Mouse (Mus musculus) hindbrain, embryonic 13.5 days (tissue): Measurements from ENCODE around the gene Lrsam1. TPM values are rescaled to one million over a fixed set of nuclear protein-coding genes. Genes with fewer than 3 reads are reported as not detected.

Experiments
- ATAC-seq: fragments of 200-750 bp; cut with Nextera tagmentation; 2 replicates; pipeline ENCODE4 v1.8.0; 2017; ENCODE audit warnings: moderate TSS enrichment; ENCODE audit not compliant: low FRiP score
- H3K27ac ChIP-seq: fragments of 300-500 bp; sonication (generic); 2 replicates; pipeline ENCODE4 v1.5.1; 2015; ENCODE audit warnings: inconsistent platforms, mild to moderate bottlenecking, moderate library complexity
- H3K27me3 ChIP-seq: fragments of 300-500 bp; sonication (generic); 2 replicates; pipeline ENCODE4 v1.6.1; 2015; ENCODE audit warnings: mild to moderate bottlenecking, inconsistent platforms
- H3K36me3 ChIP-seq: fragments of 300-500 bp; sonication (generic); 2 replicates; pipeline ENCODE4 v1.6.1; 2015; ENCODE audit warnings: mild to moderate bottlenecking, inconsistent platforms
- H3K4me1 ChIP-seq: fragments of 300-500 bp; sonication (generic); replicated peaks from 2 replicates; pipeline ENCODE4 v1.6.1; 2015; ENCODE audit warnings: inconsistent platforms
- H3K4me2 ChIP-seq: fragments of 300-500 bp; sonication (generic); 2 replicates; pipeline ENCODE4 v1.6.1; 2015; ENCODE audit warnings: inconsistent platforms, mild to moderate bottlenecking, moderate library complexity
- H3K4me3 ChIP-seq: fragments of 300-500 bp; sonication (generic); 2 replicates; pipeline ENCODE4 v1.5.1; 2015; ENCODE audit warnings: mild to moderate bottlenecking, inconsistent platforms
- H3K9ac ChIP-seq: fragments of 300-500 bp; sonication (generic); 2 replicates; pipeline ENCODE4 v1.6.1; 2015; ENCODE audit warnings: mild to moderate bottlenecking, inconsistent platforms
- H3K9me3 ChIP-seq: fragments of 300-500 bp; sonication (generic); 2 replicates; pipeline ENCODE4 v1.6.1; 2016; ENCODE audit warnings: inconsistent platforms
- WGBS: fragments of 180-500 bp; shearing (Covaris S2); methylation state at CpG from one replicate; pipeline ENCODE4 v1.1.7; 2015; 5-methylcytosine and 5-hydroxymethylcytosine counted together
- polyA plus RNA-seq: library from polyadenylated mRNA; unstranded; fragments of >200 nt; fragmentation: Nextera tagmentation; extraction: Ambion mirVana; gene quantifications from 2 replicates; pipeline ENCODE4 v1.2.1, GENCODE M21; 2015

Gene Lrsam1
- polyA plus RNA-seq, 1 experiment from 2014 or later, result 19.6 TPM

DNA sequence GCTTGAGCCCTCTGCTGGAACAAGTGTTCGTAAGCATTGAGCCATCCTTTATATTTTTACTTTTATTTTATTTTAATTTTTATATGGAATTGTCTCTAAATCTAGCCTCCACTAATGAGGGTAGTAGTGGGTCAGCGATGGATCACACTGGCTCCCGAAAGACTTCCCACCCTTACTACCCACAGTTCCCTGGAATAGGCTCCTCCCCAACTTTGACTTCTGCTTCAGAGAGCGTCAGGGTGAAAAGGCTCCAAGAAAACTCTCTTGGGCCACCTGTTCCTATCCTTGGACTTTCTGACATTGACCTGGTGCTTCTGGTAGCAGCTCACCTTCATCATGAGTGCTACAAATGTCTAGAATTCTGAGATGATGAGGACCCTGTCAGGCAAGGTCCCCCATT lies 21.3 kb upstream of the Lrsam1 start:
- Histone ChIP-seq H3K4me3 (peak overlapping the region; percentile 87), H3K9me3 (no peaks in the 10 kb centered on the region), H3K4me1 (peaks cover 31% of the 10 kb centered on the region), H3K9ac (0 out of 2 replicates have a peak overlapping the region, but pooled peaks have one; percentile 26), H3K27ac (no peak overlapping the region), H3K4me2 (peak overlapping the region; percentile 99), H3K36me3 (peaks cover 10% of the 10 kb centered on the region), H3K27me3 (peaks cover 8% of the 10 kb centered on the region; the same call in 1 of the 2 replicates)
- ATAC-seq, result no peak
- 7% methylated on average over 4 of the region's 4 CpGs for WGBS

DNA sequence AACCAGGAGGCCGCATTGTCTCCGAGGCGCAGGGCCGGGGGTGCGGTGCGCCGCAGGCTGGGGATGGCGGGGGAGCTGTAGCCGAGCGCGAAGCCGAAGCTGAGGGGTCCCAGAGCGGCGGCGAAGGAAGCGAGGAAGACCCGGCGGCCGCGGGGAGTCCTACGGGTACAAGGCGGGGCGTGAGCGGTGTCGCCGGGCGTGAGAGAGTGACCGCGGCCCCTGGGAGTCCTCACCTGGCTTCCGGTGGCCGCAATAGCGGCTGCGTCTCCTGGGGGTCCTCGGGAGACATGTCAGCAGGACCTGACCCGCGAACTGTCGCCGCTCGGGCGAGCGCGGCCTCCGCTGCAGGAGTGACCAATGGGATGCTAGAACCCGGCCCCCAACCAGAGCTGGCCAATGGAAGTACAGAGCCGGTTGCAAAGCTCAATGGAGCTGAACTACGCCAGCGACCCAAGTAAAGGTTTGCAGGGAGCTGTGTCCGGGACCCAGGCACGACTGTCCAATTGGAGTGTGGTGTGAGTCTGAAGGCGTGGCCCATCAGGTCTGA lies 20.4 kb upstream of the Lrsam1 start, which contains the start of gene Slc2a8:
Gene Slc2a8, minus strand, starts transcription at position 359 of the 547 bp plus-strand sequence.
- Histone ChIP-seq H3K4me2 (peak within 1 kb of the TSS; percentile 99), H3K9ac (peak within 1 kb of the TSS; percentile 94), H3K27ac (peak within 1 kb of the TSS; percentile 85), H3K4me1 (peaks cover 37% of the 10 kb centered on the region), H3K4me3 (peak within 1 kb of the TSS; percentile 87), H3K9me3 (no peaks in the 10 kb centered on the region), H3K36me3 (peaks cover 8% of the 10 kb centered on the region), H3K27me3 (peaks cover 8% of the 10 kb centered on the region; the same call in 1 of the 2 replicates)
- ATAC-seq, result peak; percentile 98
- under 1% methylated on average over 50 of the region's 50 CpGs for WGBS

DNA sequence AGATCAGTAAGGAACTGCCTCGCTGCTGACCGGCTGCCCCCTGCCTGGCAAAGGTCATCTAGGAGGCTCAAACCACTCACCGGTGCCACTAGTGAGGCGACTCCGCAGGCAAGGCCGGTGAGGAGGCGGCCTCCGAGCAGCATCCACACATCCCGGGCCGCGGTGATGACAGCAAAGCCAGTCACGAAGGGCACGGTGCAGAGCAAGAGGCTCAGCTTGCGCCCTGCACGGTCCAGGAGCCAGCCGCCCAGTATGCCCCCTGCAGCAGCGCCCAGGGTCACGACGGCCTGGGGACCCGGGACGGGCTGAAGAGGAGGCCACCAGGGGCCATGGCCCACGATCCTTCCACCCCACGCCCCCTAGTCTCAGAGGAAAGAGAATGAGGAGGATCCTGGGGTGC lies 19.9 kb upstream of the Lrsam1 start:
- Histone ChIP-seq H3K4me1 (peaks cover 41% of the 10 kb centered on the region), H3K27me3 (peaks cover 8% of the 10 kb centered on the region; the same call in 1 of the 2 replicates), H3K27ac (peak overlapping the region; percentile 85), H3K4me2 (peak overlapping the region; percentile 99), H3K4me3 (peak overlapping the region; percentile 87), H3K9me3 (no peaks in the 10 kb centered on the region), H3K9ac (peak overlapping the region; percentile 94), H3K36me3 (peaks cover 8% of the 10 kb centered on the region)
- 0% methylated on average over 23 of the region's 23 CpGs for WGBS
- peak; percentile 8; the same call in 1 of the 2 replicates for ATAC-seq

DNA sequence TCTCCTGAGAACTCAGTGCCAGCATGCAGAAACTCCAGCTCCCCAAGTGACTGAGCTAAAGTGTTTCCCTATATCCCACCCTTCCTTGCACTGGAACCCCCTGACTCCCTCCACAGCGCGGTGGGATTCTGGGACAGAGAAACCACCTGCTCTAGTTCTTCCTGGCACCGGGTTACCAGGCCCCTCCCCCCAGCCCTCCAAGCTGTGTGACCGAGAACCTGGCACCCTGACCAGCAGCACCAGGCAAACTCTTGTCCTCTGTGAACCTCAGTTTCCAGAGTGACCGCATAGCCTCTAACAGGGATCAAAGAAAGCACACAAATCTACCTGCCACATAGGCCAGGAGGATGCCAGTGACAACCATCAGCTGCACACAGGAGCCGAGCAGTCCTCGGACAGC lies 18.3 kb upstream of the Lrsam1 start:
- H3K4me2 ChIP-seq, result no peak overlapping the region
- H3K4me3 ChIP-seq, result no peak overlapping the region
- 87% methylated on average over 7 of the region's 7 CpGs for WGBS
- ATAC-seq, result no peak
- H3K27me3 ChIP-seq, result peaks cover 5% of the 10 kb centered on the region; the same call in 1 of the 2 replicates
- H3K9me3 ChIP-seq, result no peaks in the 10 kb centered on the region
- peaks cover 21% of the 10 kb centered on the region for H3K36me3 ChIP-seq
- H3K4me1 ChIP-seq, result peaks cover 41% of the 10 kb centered on the region
- H3K9ac ChIP-seq, result no peak overlapping the region
- H3K27ac ChIP-seq, result no peak overlapping the region

DNA sequence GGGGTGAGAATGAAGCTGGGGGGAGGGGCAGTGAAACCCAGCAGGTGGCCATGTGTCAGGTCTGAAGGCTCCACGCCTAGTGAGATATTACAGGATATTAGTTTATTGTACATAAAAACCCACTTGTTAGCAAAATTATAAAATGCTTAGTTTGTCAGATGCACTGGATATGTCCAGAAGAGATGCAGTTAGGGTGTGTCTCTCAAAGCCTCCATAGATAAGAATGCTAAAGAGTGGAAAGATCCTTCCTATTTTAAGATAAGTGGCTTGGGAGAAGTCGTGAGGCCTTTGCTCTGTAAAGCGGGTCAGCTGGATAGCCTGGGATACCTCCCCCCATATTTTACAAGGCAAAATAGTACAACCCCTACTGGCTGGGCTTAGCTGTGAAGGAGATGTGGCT lies 17.3 kb upstream of the Lrsam1 start:
- Histone ChIP-seq H3K9me3 (no peaks in the 10 kb centered on the region), H3K4me2 (no peak overlapping the region), H3K4me3 (no peak overlapping the region), H3K36me3 (peaks cover 31% of the 10 kb centered on the region), H3K9ac (no peak overlapping the region; the same call in 1 of the 2 replicates), H3K27me3 (no peaks in the 10 kb centered on the region), H3K4me1 (peaks cover 41% of the 10 kb centered on the region), H3K27ac (no peak overlapping the region)
- no peak for ATAC-seq
- WGBS, result 84% methylated on average over 3 of the region's 3 CpGs

DNA sequence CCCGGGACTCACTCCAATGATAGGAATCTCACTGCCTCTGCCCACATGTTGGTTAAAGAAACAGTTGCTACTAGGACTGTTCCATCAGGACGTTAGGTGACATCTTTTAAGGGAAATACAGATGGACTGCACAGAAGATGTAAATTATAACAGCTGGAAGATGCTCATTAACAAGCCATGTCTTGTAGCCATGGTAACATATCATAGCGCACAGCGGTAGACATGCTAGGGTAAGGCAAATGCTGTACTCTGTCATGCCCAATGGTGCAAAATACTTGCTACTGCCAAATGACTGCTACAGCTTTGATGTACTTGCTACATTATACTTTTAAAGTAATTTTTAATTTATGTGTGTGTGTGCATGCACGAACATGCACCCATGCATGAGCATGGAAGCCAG lies 15.7 kb upstream of the Lrsam1 start:
- H3K4me1 ChIP-seq, result peaks cover 33% of the 10 kb centered on the region
- 73% methylated on average over 5 of the region's 5 CpGs for WGBS

DNA sequence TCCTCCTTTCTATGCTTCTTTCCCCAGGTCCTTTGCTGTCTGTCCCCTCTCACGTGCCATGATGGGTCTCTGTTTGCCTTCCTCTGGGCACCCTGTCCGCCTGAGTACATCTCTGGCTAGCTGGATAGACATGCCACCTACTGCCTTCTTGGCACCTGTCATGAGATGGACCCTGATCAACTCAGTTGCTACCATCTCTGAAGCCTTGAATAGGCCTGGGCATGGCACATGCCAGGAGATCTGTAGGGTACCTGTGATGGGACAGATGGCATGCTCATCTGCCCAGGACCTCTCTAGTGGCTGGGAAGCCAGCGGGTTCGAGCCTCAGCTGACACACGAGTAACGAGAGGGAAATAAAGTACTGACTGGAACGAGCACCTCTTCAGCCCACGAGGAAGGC lies 12.8 kb upstream of the Lrsam1 start:
- H3K9ac ChIP-seq, result no peak overlapping the region
- H3K4me1 ChIP-seq, result peaks cover 23% of the 10 kb centered on the region
- H3K4me3 ChIP-seq, result no peak overlapping the region
- no peak overlapping the region for H3K27ac ChIP-seq
- 94% methylated on average over 8 of the region's 8 CpGs for WGBS
- no peak for ATAC-seq
- no peak overlapping the region for H3K4me2 ChIP-seq
- peaks cover 43% of the 10 kb centered on the region for H3K36me3 ChIP-seq
- H3K27me3 ChIP-seq, result no peaks in the 10 kb centered on the region
- H3K9me3 ChIP-seq, result no peaks in the 10 kb centered on the region

More for the DNA sequence above, 15.7 kb upstream of the Lrsam1 start:
- no peaks in the 10 kb centered on the region for H3K27me3 ChIP-seq
- H3K36me3 ChIP-seq, result peaks cover 43% of the 10 kb centered on the region
- no peaks in the 10 kb centered on the region for H3K9me3 ChIP-seq
- no peak overlapping the region for H3K4me2 ChIP-seq
- H3K9ac ChIP-seq, result no peak overlapping the region
- H3K4me3 ChIP-seq, result no peak overlapping the region
- ATAC-seq, result no peak
- H3K27ac ChIP-seq, result peak overlapping the region; percentile 48; the same call in 1 of the 2 replicates

DNA sequence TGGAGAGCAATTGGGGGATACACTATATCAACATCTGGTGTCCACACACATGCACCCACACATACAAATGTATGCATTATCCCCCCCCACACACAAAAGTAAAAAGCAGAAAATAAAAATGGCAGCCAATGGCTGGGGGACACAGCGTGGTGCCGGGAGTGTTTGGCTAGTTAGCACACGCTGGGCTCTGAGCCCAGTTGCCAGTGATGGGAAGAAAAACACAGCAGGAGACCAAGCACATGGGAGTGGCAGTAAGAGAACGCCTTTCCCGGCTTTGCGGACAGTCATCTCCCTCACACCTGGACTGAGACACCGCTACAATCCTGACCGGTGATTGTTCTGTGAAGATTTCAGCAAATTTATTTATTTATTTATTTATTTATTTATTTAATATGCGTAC lies 9.8 kb upstream of the Lrsam1 start:
- Histone ChIP-seq H3K4me2 (no peak overlapping the region), H3K27me3 (no peaks in the 10 kb centered on the region), H3K36me3 (peaks cover 38% of the 10 kb centered on the region), H3K9me3 (no peaks in the 10 kb centered on the region), H3K4me1 (peaks cover 23% of the 10 kb centered on the region), H3K9ac (no peak overlapping the region; the same call in 1 of the 2 replicates), H3K27ac (no peak overlapping the region), H3K4me3 (no peak overlapping the region)
- 32% methylated on average over 9 of the region's 9 CpGs for WGBS
- ATAC-seq, result no peak

DNA sequence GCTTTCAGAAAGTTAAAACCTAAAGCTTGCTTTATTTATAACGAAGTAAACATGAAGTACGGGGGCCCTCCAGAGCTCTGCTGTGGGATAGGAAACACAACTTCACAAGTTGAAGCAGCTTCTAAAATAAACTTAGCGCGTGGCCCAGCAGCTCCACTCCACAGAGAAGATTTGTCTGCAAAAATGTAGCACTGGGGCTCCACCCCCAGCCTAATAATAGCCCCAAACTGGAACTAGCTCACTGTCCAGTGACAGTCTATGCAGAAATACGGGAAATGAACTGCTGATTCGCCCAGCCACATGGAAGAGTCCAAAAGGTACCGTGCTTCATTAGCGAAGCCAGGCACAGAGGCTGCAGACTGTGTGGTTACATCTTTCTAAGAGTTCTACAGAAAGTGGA lies 7.9 kb upstream of the Lrsam1 start:
- Histone ChIP-seq H3K9me3 (no peaks in the 10 kb centered on the region), H3K36me3 (peaks cover 25% of the 10 kb centered on the region)

DNA sequence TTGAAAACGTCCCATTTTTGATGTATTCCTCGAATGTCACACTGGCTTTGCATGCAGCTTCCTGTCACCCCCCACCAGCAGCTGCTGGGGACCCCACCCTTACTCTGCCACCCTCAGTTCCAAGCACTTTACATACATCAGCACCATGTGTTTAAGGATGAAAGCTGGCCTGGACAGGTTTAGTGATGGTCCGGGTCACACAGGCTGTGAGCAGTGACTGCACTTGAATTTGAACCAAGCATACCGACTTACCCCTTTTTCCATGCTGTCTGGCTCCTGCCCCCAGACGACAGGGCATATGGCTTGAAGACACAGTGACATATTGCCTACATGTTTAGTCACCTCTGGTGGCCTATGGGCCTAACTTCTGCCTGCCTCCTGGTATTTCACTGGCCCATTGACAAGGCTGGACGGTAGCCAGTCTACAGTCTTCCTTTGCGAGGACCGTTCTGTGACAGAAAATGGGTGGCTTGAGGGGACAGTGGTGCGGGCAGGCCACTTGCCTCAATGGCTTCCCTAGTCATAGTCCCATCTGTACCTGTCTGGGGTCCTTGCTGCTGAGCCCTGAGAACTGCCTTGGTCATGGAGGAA lies 6.7 kb upstream of the Lrsam1 start:
- H3K4me3 ChIP-seq, result peak overlapping the region; percentile 55
- H3K4me2 ChIP-seq, result peak overlapping the region; percentile 91
- H3K9ac ChIP-seq, result peak overlapping the region; percentile 76
- no peaks in the 10 kb centered on the region for H3K9me3 ChIP-seq
- H3K27me3 ChIP-seq, result no peaks in the 10 kb centered on the region
- H3K27ac ChIP-seq, result peak overlapping the region; percentile 93; the same call in 1 of the 2 replicates
- peaks cover 44% of the 10 kb centered on the region for H3K4me1 ChIP-seq
- ATAC-seq, result 0 out of 2 replicates have a peak, but pooled peaks have one; percentile 1
- peaks cover 25% of the 10 kb centered on the region for H3K36me3 ChIP-seq
- WGBS, result 89% methylated on average over 9 of the region's 9 CpGs

More for the DNA sequence above, 7.9 kb upstream of the Lrsam1 start:
- 88% methylated on average over 8 of the region's 8 CpGs for WGBS
- Histone ChIP-seq H3K4me1 (peaks cover 32% of the 10 kb centered on the region), H3K27ac (no peak overlapping the region), H3K4me2 (no peak overlapping the region), H3K4me3 (no peak overlapping the region), H3K27me3 (no peaks in the 10 kb centered on the region), H3K9ac (no peak overlapping the region)
- ATAC-seq, result no peak

DNA sequence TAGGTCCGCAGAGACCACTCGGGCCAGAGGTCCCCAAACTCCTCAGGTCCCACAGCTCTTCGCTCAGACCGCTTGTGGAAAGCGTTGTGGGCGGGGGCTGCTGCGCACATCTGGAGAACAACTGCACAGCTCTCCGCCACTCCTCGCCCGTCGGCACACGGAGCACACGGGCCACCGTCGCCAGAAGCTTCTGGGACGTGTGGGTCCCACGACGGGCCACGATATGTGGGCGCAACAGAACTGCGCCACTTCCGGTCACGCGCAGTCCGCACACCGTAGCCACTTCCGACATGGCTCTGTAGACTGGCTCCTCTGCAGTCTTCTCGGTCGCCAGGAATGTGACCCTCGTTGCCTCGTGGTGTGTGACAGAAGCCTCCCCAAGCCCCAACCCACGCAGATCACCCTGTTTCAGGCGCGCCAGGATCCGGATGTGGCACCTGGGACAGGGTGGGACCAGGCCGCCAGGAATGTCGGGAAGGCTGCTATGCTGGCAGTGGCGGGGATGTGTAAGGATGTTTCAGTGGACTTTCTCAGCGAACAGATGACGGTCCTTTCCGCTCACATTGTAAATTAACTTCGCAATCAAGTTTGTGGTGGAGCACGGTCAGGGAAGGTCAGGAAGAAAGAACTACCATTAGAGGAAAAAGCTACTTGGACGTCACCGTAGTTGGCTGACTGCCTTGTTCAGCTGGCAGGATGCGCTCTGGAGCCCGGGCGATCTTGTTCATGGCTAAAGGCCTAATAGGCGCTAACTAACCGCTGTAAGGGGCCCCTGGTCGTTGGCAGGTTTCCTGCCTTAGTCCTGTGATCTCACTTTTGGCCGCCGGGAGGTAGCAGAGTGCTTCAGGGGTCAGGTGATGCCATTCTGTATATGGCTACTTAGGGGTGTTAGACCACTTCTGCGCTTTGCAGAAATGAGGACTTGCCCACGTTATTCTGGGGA lies 5.5 kb upstream of the Lrsam1 start:
- WGBS, result under 1% methylated on average over 55 of the region's 55 CpGs
- peak overlapping the region; percentile 93 for H3K27ac ChIP-seq
- peak overlapping the region; percentile 76 for H3K9ac ChIP-seq
- peaks cover 55% of the 10 kb centered on the region for H3K4me1 ChIP-seq
- H3K4me2 ChIP-seq, result peak overlapping the region; percentile 91
- ATAC-seq, result peak; percentile 89
- H3K9me3 ChIP-seq, result no peaks in the 10 kb centered on the region
- H3K36me3 ChIP-seq, result peaks cover 22% of the 10 kb centered on the region
- peak overlapping the region; percentile 55 for H3K4me3 ChIP-seq
- no peaks in the 10 kb centered on the region for H3K27me3 ChIP-seq

DNA sequence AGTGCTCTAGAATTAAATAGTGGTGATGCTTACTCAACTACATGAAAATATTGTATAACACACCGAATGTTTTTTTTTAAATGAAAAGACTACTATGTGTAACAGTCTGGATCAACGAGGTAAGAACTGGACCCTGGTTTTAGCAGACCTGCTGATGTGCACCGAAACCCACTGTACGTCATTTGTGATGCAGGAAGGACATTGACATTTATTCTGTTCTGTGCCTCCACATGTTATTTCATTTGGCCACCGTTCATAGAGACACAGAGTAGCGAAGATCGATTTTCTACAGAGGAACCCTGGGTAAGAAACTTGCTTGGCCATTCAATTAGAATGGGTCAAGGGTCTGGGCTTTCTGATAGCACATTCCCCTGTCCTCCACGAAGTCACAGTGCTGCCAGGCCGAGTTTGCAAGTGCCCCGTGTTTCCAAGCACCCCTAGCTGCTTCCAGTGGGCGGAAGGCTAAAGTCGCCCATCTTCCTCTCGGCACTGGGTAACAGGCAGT lies 4.8 kb upstream of the Lrsam1 start:
- H3K4me1 ChIP-seq, result peaks cover 54% of the 10 kb centered on the region

More for the DNA sequence above, 4.8 kb upstream of the Lrsam1 start:
- Histone ChIP-seq H3K4me2 (peak overlapping the region; percentile 91), H3K9ac (peak overlapping the region; percentile 76), H3K4me3 (peak overlapping the region; percentile 55), H3K27me3 (no peaks in the 10 kb centered on the region), H3K27ac (peak overlapping the region; percentile 93), H3K9me3 (no peaks in the 10 kb centered on the region), H3K36me3 (peaks cover 22% of the 10 kb centered on the region)
- WGBS, result 14% methylated on average over 13 of the region's 13 CpGs
- no peak for ATAC-seq
